Mouse (Mus musculus) telencephalon, adult 2 months (tissue): Measurements from ENCODE around the gene Cfap36.
A peak's percentile ranks its signal among the peaks of the same experiment; 100 is the strongest.

ENCODE experiments used
- DNase-seq: peaks from one replicate; pipeline ENCODE4 v3.0.0-alpha.2; 2011; ENCODE audit warnings: low read depth, low spot score

The Cfap36 gene

DNA sequence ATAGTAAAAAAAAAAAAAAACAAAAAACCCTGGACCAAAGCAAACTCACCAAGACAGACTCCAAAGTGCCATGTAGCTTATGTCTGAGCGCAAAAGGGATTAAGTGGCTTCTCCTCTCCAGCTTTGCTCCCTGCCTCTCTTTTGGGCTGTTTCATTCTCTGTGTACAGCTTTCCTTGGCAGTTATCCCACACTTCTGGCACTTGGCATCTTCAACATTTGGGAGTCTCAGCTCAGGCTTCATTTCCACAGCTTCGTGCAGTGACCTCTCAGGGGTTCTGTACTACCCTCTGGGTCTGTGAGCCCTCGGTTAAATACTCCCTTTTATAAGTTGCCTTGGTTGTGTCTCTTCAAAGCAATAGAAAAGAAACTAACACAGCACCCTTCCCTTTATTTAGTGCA lies 66.6 kb downstream of the Cfap36 start:
- no peak for DNase-seq

DNA sequence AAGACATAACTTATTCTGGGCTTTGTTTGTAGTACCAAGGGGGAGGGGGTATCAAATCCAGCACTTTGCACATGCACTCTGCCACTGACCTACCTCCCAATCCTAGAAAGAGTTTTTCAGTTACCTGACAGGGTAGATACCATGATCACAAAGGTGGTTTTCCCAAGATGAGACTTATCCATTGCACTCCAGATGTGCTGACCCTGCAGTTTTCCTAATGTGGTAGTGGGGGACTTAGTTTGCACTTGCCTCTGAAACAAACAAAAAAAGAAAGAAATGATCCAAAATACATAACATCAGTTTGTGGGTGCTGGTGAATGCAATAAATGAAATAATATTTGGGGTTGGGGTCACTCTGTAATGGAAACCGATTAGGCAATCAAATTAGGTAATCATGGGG lies 67.9 kb downstream of the Cfap36 start:
- no peak for DNase-seq

GRCm38 (mm10) chr11:29173706-29174436 lies 73.3 kb downstream of the Cfap36 start:
- DNase-seq: no peak

- peak; percentile 36 for DNase-seq
Measured at GRCm38 (mm10) chr11:29173125-29173631, 74.0 kb downstream of the Cfap36 start.

DNA sequence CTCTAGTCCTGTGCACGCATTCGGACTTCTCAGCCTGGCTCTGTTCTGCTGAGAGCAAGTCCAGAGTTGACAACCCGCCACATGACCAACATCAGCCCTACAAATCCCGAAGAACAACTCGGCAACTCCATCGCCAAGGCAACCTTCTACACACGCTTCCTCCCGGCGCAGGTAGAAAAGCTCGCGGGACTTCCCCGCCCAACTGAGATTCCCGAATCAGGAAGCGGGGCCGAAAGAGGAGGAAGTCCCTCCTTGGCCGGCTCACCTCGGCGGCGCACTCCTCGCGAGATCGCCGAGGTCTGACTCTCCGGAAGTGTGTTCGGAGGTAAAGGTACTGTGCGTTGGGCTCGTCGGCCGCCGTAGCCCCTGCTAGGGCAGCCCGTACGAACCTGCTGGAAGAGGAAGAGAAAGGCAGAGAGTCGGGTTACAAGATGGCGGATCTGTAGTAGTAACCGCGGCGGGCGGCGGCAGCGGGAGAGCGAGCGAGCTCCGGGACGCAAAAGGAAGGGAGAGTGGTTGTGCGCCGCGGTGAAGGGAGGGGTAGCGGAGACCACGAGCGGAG lies 74.6 kb downstream of the Cfap36 start, which contains the start of gene Ppp4r3b:
Gene Ppp4r3b, plus strand, starts transcription at position 328 of the 562 bp plus-strand sequence.
- peak; percentile 99 for DNase-seq

- DNase-seq: peak; percentile 78
Measured at GRCm38 (mm10) chr11:29171959-29172391, 75.2 kb downstream of the Cfap36 start.
